Mouse (Mus musculus) CD4-positive, CD25-positive, alpha-beta regulatory T cell, adult 4 months (primary cell): Measurements from ENCODE around the gene Bbs10. TPM values are rescaled to one million over a fixed set of nuclear protein-coding genes. Genes with fewer than 3 reads are reported as not detected.

Source experiments
- ATAC-seq: one replicate; pipeline ENCODE4 v1.8.0; 2017
- polyA plus RNA-seq, 2 experiments: library from polyadenylated mRNA; unstranded; fragments of 100-300 nt; shearing (Covaris generic); gene quantifications; one replicate each; pipeline ENCODE4 v1.2.1; 2017

The Bbs10 gene
- 1 to 10 TPM; 1.5 to 2.0 TPM for polyA plus RNA-seq

DNA sequence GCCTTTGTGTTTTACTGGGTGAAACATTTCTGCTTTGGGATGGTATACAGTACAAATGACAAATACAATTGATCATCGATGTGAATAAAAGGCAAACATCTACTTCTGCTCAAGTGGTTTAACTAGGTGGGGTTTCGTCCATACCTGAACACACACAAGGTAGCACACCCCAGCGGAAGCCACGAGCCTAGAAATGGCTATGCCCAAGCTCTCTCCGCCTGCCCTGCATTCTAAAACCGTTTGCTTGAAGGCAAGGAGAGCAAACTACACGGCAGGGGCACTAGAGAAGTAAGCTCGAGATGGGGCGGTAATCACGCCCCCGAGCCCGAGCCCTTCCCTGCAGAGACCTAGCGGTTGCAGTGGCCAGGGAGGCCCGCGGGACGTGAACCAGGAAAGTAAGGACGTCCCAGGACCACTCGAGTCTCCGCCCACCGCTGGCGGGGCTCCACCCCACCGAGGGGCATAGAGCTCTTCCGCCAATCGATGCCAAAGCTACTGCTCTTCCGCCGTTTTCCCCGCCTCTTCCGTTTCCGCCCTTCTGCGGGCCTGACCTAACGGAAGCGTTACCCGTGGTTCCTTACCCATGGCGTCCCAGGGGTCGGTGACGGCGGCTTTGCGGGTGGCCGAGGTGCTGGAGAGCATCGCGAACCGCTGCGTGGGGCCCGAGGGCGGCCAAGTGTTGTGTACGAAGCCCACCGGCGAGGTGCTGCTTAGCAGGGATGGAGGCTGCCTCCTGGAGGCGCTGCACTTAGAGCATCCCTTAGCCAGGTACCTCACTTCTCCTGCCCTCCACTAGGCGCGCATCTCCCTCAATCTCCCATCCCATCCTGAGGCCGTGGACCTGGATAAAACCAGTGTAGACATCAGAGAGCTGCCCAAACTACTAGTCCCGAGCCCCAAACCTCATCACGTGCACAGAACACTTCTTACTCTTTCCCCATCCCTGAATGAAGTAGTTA lies at the start of gene Bbs10:
Gene Bbs10, plus strand, starts transcription at position 540 of the 959 bp plus-strand sequence.
- ATAC-seq, result peak; percentile 98

DNA sequence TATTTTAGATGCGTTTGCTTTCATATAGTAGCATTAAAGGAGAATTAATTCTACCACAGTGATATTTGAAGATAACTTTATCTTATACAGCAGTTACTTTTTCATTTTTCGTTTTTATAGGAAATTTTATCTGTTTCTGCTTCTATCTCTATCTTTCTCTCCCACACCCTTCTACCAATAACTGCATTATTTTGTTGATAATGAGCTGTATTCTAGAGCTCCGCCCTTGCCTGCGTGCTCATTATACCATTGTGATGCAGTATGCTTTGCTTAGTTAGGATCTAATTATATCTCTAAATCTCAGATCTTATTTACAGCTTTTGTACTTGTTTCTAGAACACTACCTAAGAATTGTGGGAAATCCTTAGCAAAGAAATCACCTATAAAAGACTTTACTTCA lies 48.3 kb upstream of the Bbs10 start:
- ATAC-seq, result no peak

DNA sequence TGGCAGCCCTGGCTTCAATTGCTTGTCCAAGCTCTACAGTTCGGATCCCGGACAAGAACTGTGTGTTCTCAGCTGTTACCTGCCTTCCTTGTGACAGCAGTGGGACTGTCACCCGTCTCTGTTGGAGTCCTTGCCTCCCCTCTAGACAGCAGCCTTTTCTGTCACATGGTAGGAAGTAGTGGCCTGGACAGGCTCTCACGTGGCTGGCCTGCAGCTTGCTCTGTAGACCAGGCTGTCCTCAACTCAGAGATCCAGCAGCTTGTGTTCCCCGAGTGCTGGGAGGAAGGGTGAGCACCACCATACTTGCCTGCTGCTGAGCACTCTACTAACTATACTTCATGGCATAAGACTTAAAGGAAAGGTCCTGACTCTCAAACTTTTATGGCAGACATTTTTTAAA lies 46.8 kb upstream of the Bbs10 start:
- ATAC-seq, result no peak

DNA sequence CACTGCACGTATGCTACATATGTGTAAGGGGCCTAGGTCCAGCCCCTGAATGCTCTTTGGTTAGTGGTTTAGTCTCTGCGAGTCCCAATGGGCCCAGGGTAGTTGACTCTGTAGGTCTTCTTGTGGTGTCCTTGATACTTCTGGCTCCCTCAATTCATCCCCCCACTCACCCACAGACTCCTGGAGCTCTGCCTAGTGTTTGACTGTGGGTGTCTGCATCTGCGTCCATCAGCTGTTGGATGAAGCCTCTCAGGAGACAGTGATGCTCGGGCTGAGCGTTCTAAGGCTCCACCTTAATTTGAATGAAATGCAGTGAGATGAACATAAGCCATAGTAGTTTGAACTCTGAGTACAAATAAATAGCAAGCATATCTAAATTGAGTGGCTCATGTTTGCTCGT lies 43.3 kb upstream of the Bbs10 start:
- no peak for ATAC-seq

DNA sequence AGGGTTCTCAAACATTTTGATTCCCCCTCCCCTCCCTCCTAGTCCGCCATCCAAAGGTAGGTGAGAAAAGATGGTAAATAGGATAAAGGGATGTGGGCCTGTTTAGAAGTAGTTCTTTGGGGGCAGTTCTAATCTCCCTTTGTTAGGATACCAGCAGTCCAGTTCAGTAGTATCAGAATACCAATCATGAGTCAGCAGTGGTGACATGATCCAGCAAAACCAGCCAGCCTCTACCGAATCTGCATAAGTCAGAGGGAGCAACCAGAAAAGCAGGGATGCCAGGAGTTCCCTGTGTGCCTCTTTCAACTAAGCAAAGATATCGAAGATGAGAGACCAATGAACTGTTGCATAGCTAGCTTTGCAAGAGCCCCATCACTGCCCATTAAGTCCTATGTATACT lies 42.3 kb upstream of the Bbs10 start:
- no peak for ATAC-seq

DNA sequence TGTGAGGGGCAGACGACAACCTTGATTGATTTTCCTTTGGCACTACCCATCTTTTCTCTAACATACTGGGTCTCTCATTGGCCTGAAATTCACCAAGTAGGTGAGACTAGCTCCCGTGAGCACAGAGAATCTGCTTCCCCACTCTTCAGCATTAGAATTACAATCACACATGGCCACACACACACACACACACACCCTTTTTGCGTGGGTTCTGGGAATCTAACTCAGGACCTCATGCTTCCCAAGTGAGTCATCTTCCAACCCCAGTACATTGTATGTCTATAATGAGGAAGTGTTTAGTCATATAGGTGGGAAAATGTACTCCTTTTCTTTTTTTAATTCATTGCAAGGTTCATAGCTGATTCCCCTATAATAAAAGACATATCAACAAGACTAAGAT lies 41.1 kb upstream of the Bbs10 start:
- no peak for ATAC-seq

DNA sequence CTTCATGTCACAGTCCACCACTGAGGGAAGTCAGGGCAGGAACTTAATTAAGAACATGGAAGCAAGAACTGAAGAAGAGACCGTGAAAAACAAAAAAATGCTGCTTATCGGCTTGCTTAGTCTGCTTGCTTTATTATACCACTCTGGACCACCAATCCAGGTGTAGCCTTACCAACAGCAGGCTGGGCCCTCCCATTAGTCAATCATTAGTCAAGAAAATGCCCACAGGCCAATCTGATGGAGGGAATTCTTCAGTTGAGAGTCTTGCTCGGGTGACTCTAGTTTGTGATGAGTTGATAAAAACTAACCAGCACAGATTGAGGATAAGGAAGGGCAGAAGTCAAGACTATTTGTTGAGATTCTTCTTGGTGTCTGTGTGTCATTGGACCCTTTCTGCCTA lies 40.2 kb upstream of the Bbs10 start:
- no peak for ATAC-seq

DNA sequence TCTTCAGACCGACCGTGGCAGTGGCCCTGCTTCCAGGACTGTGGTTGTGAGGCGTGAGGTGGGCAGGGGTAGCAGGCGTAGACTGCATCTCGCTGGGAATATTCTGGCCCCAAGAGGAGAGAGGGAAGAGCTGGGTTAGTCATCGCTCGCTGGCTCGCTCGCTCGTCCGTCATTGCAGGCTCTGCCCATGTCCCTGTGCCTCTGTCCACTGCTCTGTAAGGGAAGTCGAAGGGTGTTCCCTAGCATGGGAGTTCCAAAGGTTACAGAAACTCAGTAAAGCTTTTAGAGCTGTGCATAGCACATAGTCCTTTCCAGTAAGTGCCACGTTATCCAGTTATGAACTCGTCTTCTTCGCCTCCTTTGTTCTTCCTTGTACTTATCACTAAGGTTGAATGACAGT lies 26.8 kb upstream of the Bbs10 start:
- ATAC-seq, result no peak

DNA sequence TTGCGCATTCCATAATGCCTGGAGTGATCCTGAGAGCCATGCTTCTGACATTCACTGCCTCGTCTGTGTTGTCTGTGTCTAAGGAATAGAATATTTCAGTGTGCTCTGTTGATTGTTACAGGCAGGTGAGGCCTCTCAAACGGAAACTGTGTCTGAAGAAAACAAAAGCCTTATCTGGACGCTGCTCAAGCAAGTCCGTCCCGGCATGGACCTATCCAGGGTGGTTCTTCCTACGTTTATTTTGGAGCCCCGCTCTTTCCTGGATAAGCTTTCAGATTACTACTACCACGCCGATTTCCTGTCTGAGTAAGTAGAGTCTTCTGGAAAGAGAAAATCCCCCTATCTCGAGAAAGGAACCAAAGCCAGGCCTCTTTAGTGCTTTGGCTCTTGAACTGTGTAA lies 25.6 kb upstream of the Bbs10 start:
- ATAC-seq, result no peak

DNA sequence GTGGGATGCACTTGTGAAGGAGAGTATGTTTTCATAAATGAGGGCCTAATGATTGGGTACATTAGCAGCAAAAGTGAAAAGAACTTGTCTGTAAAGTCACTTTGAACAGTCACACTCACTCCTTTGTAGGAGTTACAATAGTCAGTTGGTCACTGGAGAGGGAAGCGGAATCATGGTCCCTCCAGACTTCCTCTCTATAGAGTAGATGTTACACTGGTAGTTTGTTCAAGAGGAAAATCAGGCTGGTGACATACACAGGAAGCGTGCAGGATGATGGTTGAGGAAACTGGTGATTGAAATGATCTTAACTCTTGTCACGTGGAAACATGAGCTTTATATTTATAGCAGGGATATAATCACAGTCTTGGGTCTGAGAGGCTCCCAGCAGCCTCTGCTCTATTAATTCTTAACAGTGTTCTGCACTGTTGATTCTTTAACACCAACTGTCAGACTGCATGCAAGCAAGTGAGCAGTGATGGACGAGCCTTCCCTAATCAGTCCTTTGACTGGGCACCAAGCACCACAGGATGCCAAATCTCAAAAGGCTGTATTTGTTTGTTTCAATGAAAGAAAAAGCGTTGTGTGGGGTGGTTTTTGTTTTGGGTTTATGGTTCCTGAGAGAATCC lies 24.9 kb upstream of the Bbs10 start:
- ATAC-seq, result no peak

DNA sequence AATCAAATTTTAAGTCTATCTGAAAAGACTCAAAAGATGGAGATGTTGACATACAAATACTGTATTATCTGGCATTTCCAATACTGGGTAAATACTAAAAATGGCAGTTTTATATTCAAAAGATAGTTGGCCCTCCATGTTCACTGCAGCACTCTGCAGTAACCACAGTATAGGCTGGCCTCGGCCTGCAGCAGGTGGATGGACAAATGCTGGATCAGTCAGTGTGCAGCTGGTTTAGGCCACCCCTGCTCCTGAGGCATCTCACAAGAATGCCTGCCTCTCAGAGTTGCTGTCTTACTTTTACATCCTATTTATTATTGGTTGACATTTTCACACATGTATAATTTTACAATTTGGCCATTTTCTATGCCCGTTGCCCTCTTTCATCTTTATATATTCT lies 22.7 kb upstream of the Bbs10 start:
- ATAC-seq, result no peak

DNA sequence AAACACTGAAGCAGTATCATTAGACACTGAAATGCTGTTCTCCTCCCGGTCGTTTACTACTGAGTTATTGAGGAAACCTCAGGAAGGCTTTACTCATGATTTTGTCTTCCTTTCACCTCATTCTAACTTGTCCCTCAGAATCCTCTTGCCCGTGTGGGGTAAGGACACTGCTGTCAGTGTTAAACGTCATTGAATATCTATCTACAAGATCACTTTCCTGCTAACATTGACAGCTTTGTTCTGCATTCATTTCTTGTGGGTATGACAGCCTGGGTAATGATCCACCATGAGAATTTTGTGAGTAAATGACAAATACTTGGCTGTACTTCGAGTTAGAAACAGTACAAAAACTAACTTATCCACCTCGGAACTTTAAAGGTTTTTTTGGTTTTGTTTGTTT lies 848 bp upstream of the Bbs10 start:
- no peak for ATAC-seq

DNA sequence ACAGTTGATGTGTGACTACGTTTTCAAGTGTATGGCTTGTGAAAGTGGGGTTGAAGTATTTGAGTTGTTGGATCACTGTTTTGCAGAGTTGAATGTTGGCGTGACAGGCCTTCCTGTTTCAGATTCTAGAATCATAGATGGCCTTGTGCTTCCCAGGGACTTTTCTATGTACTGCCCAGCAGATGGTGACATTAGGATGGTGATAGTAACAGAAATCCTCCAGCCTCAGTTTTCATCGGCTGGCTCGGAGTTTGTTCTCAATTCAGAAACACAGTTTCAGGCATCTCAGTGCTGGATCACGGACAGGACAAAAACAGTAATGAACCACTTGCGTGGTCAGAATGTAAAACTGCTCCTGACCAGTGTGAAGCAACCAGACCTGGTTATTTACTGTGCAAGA lies 1.1 kb downstream of the Bbs10 start:
- ATAC-seq, result no peak

DNA sequence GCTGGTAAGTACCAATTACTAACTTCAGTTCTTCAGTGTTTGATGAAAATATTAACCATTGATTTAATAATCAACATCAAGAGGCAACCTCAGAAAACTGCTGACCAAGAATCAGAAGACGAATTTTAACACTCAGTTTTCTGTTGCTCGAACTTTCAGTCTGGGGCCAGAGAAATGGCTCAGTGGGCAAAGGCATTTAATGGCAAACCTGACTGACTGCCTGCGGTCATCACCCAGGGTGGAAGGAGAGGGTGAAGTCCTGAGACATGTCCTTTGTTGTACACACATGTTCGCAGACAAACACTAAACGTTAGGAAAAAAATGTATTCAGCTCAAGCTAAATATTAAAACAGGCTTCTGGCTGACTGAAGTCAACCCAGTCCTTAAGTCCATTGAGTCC lies 2.6 kb downstream of the Bbs10 start:
- ATAC-seq, result no peak

DNA sequence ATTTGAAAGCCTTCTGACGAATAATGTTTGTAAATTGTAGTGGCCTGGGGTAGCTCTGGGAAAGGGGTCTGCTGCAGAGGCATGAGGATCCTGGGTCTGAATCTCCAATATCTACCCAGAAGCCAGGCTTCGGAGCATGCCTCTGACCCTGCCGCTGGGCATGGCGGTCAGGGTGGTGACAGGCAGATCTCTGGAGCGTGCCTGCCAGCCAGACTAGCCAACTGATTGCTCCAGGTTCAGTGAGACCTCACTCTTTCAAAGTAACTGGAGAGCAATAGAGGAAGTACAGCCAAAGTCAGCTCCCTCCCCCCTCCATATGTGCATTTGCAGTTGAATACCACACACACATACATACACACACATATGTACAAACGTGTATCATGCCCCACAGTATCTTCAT lies 4.0 kb downstream of the Bbs10 start:
- ATAC-seq, result no peak

DNA sequence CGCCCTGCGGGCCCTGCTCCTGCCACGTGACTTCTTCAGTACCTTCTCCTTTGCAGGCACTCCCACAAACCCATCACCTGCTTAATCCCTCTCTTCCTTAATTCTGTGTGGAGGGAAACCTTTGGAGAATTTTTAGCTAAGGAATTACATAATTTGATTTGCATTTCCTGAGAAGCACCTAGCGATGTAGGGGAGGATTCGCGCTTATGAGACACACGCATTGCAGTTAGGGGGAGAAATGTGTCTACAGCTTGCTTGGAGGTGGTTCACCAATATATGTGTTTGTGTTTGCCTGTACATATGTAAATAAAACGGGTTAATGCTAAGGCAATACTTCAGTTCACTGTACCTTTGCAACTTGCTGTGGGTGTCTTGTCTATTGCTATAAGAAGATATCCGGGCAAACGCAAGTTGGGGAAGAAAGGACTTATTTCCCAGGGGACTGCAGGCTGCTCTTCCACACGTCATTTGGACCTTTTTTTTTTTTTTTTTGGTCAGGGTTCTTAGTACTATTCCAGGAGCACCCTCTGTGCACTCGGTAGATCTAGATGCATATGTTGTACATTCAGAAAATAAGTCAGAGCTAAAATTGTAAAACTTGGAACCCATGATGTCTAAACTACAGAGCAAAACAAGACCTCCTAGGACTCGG lies 10.5 kb downstream of the Bbs10 start:
- no peak for ATAC-seq

DNA sequence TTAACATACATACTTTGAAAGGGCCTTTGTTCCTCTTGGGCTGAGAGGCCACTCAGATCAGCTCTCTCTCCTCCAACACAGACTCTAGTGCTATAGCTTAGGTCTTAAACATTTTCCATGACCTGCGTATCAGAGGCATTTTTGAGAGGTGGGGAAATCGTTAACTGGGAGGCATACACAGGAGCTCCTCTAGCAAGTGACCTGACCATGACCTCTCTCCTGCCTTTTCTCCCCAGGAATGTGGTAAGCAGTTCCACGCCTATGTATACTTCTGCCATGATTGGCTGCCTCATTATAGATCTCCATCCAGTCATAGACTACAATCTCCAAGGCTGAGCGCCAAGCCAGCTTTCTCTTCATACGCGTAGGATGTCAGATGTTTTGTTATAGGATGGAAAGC lies 14.8 kb downstream of the Bbs10 start:
- no peak for ATAC-seq

DNA sequence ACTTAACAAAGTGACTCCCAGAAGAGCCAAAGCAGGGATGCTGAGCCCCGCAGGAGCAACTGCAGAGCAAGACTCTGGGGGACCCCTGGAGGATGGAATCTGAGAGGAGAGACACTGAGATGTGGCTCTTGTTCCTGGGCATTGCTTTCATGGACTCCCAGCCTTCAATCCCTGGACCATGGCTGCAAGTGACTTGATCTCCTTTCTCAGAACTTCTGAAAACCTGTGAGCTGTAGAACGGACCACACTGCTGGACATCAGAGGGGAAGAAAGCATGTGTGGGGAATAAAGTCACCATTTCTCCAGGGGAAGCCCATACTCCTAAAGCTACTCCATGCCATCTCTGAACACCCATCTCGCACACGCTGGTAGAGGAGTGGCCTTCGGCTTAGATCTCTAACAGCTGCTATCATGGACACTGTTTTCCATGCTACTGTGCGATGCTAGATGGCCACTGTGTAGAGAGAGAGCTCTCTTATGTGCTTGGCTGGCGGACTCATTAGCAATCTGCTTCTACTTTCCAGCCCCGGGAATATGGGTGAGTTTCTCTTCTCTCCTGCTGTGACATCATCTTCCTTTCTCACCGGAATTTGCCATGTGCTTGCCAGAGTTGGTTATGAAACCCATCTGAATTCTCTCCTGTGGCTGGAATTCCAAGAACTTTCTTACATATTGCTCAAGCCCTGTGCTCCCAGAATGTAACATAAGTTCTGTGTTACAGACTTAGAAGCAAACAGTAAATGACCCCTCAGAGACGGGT lies 16.3 kb downstream of the Bbs10 start:
- ATAC-seq, result no peak

DNA sequence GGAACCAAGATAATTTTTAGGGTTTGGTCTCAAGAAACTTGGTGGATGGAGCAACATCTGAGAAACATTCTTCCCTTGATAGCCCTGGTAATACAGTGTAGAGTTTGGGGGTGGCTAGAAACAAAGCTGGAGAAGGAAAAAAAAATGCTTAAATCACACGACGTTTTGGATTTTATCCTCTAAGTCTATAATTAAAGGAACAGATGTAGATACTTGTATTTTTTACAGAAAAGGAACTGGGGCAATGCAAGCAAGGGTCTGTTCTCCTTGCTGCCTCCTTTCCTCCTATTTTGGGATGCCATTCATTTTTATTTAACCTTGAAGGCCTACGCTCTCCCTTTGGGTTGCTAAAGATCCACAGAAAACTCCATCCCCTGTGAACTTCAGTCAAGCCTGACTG lies 17.5 kb downstream of the Bbs10 start:
- no peak for ATAC-seq

DNA sequence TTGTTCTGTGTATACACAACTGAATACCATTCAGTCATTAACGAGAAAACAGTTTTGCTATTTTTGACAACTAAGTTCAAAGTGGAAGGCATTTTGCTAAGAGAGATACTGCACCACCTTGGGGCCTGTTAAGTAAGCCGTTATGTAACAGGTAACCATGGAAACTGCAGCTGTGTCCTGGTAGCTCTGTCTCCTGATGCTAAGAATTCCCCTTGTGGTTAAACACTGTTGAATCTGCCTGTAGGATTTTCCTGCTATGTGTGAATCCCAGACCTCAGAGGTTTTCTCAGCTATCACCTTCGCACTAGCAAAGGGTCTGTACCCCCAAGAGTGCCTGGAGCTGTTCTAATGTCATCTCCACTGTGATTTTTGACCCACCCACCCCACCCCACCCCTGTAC lies 19.5 kb downstream of the Bbs10 start:
- ATAC-seq, result no peak

DNA sequence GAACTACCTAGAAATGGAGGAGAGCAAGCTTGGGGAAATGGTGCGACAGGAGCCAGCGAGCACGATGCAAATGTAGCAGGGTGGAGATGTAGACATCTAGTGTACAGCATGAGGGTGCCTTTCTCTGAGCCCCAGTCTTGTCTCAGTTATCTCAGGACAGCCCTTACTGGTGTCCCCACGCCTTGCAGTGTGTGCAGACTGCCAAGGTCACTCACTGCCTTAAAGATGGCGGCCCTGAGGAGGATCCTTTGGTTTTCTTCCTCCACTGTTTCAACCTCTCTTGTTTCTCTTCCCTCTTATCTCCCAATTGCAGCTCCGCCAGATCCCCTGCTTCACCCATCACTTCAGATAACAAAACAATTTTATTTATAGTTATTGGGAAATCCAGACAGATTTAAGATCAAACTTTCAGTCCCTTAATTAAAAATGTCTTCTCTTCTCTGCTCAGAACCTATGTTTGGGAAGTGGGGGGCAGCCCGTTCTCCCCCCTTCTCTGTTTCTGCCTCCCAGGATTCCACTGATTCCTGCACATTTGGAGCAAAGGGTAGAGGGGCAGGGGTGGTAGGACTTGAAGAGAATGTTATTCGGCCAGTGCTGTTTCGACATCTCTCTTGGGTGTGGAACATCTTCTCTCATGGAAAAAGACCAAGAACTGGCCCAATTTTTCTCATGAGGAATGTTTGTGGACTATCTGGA lies 20.5 kb downstream of the Bbs10 start:
- ATAC-seq, result no peak

DNA sequence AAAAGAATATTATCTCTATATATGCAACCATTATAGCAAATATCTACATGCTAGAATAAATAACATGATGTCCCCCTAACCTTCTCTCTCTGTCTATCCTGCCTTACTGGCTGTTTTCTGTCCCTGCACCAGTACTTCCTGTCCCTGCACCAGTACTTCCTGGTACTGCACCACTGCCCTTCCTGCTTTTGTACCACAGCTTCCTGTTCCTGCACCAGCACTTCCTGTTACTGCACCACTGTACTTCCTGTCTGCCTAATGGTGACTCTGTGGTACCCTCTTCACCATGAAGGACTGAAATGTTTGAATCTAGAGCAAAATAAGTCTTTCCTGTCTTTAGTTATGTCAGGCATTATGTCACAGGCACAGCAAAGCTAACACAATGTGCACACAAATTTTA lies 22.1 kb downstream of the Bbs10 start:
- ATAC-seq, result peak; percentile 66
